Mouse (Mus musculus) cerebellum, adult 2 months (tissue): ENCODE measurements around the gene Mrpl43.

Source experiments
- CTCF ChIP-seq: fragments of 200-500 bp; IDR thresholded peaks from 2 replicates; pipeline ENCODE4 v1.5.1; 2011; ENCODE audit warnings: low read depth, mild to moderate bottlenecking, control low read depth, low read length, moderate library complexity, borderline replicate concordance; ENCODE audit not compliant: insufficient read depth
- POLR2A ChIP-seq: fragments of 200-500 bp; IDR thresholded peaks from 2 replicates; pipeline ENCODE4 v1.6.1; 2011; ENCODE audit warnings: low read length, control low read depth, borderline replicate concordance; ENCODE audit not compliant: insufficient read depth

- no peak for TF ChIP-seq CTCF
- no peak for TF ChIP-seq POLR2A
Measured at GRCm38 (mm10) chr19:45048644-45049365, 42.6 kb upstream of the Mrpl43 start.
